Mouse (Mus musculus): Measurements from ENCODE around the gene Il17d.

- TF ChIP-seq CTCF (conservative IDR thresholded peaks at IDR 0.05 in 1 of 2, IDR thresholded peaks at IDR 0.05 in 1 of 2; ENCODE audit: low read depth in 2 of 2, low read length in 2 of 2) (no peak), POLR2A (IDR thresholded peaks at IDR 0.05; ENCODE audit: low read depth, low read length) (no peak), E2F4 (IDR thresholded peaks at IDR 0.05; ENCODE audit: insufficient replicate concordance, low read depth, low read length) (no peak), USF2 (conservative IDR thresholded peaks at IDR 0.05; ENCODE audit: low read depth, low read length) (no peak)
These were observed 34.9 kb upstream of the Il17d start for GRCm38 (mm10) chr14:57489696-57490095.

Measured in CH12.LX (cell line).